Mouse (Mus musculus): ENCODE results near the gene Apbb2. TPM values are rescaled to one million over a fixed set of nuclear protein-coding genes. Genes with fewer than 3 reads are reported as not detected.
A peak's percentile ranks its signal among the peaks of the same experiment; 100 is the strongest.

Apbb2 gene
- polyA plus RNA-seq, 1 experiment from 2014 or later = 49.8 TPM

DNA sequence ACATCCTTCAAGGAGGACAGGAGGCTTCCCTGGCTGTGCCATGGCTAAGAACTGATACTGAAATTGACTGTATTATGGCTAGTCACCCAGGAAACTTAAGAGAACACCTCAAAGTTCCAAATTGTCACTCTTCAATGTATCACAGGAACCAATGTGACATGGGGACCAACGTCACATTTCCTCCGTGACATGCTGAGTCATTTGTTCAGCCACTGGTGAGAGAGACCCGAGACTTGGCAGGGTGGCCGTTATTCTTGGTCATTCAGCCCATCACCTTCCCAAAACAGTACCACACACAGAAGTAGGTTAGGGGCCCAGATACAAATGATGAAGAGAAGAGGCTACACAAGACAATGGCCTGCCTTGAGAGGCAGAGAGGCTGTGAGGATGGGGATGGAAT is 295.5 kb downstream of the Apbb2 start:
- Histone ChIP-seq H3K27me3 (no peaks in the 10 kb centered on the region), H3K9me3 (no peaks in the 10 kb centered on the region), H3K27ac (no peak overlapping the region), H3K4me2 (no peak overlapping the region), H3K4me1 (no peaks in the 10 kb centered on the region), H3K9ac (no peak overlapping the region), H3K4me3 (no peak overlapping the region), H3K36me3 (no peaks in the 10 kb centered on the region)
- no peak for ATAC-seq (ENCODE audit: borderline replicate concordance, extremely low read depth, low FRiP score, low TSS enrichment)
- 85% methylated on average over 4 of the region's 4 CpGs for WGBS

- Histone ChIP-seq H3K4me3 (no peak overlapping the region), H3K9me3 (no peaks in the 10 kb centered on the region), H3K36me3 (no peaks in the 10 kb centered on the region), H3K27ac (no peak overlapping the region), H3K9ac (no peak overlapping the region), H3K4me1 (no peaks in the 10 kb centered on the region), H3K4me2 (0 out of 2 replicates have a peak overlapping the region, but pooled peaks have one; percentile 8), H3K27me3 (no peaks in the 10 kb centered on the region)
- WGBS = 48% methylated on average over 14 of the region's 14 CpGs
- no peak for ATAC-seq (ENCODE audit: borderline replicate concordance, extremely low read depth, low FRiP score, low TSS enrichment)
Observed at GRCm38 (mm10) chr5:66319827-66320404, 298.7 kb downstream of the Apbb2 start.

- H3K27ac ChIP-seq = no peak overlapping the region
- WGBS = 69% methylated on average over 6 of the region's 6 CpGs
- no peaks in the 10 kb centered on the region for H3K4me1 ChIP-seq
- H3K9ac ChIP-seq = no peak overlapping the region
- no peaks in the 10 kb centered on the region for H3K27me3 ChIP-seq
- H3K4me2 ChIP-seq = no peak overlapping the region
- no peaks in the 10 kb centered on the region for H3K9me3 ChIP-seq
- no peak for ATAC-seq (ENCODE audit: borderline replicate concordance, extremely low read depth, low FRiP score, low TSS enrichment)
- no peak overlapping the region for H3K4me3 ChIP-seq
- H3K36me3 ChIP-seq = no peaks in the 10 kb centered on the region
Observed at GRCm38 (mm10) chr5:66319341-66319740, 299.2 kb downstream of the Apbb2 start.

GRCm38 (mm10) chr5:66315791-66316190 is 302.8 kb downstream of the Apbb2 start:
- Histone ChIP-seq H3K4me2 (no peak overlapping the region), H3K27ac (no peak overlapping the region), H3K36me3 (peaks cover 5% of the 10 kb centered on the region; the same call in 1 of the 2 replicates), H3K9me3 (no peaks in the 10 kb centered on the region), H3K9ac (no peak overlapping the region), H3K4me1 (no peaks in the 10 kb centered on the region), H3K27me3 (no peaks in the 10 kb centered on the region), H3K4me3 (no peak overlapping the region)
- no peak for ATAC-seq (ENCODE audit: borderline replicate concordance, extremely low read depth, low FRiP score, low TSS enrichment)
- whole genome bisulfite sequencing = 88% methylated on average over 5 of the region's 5 CpGs

DNA sequence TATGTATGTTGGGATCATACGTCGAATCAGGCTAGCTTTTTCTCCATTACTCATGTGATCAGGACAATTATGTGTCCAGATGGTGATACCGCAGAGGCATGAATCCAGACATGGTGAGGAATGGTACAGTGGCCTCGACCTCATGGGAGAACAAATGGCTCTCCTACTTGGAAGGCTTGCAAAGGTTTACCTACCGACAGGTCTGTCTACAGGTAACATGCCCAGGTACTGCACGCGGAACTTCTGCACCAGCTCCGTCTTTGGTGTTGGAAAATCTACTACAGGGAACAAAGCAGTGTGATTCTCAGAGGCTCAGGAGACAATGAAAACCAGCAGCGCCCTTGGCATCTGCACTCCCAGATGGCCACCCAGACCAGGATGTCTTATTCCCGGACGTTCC is 307.8 kb downstream of the Apbb2 start:
- no peaks in the 10 kb centered on the region for H3K4me1 ChIP-seq
- no peak overlapping the region for H3K9ac ChIP-seq
- H3K9me3 ChIP-seq = no peaks in the 10 kb centered on the region
- H3K27ac ChIP-seq = no peak overlapping the region
- 92% methylated on average over 11 of the region's 11 CpGs for WGBS
- H3K27me3 ChIP-seq = no peaks in the 10 kb centered on the region
- H3K4me3 ChIP-seq = no peak overlapping the region
- no peak for ATAC-seq (ENCODE audit: borderline replicate concordance, extremely low read depth, low FRiP score, low TSS enrichment)
- H3K36me3 ChIP-seq = peaks cover 23% of the 10 kb centered on the region
- no peak overlapping the region for H3K4me2 ChIP-seq

- H3K4me3 ChIP-seq = no peak overlapping the region
- H3K9me3 ChIP-seq = no peaks in the 10 kb centered on the region
- H3K27me3 ChIP-seq = no peaks in the 10 kb centered on the region
- H3K4me2 ChIP-seq = no peak overlapping the region
- 71% methylated on average over 9 of the region's 9 CpGs for WGBS
- no peak overlapping the region for H3K27ac ChIP-seq
- peaks cover 28% of the 10 kb centered on the region for H3K36me3 ChIP-seq
- no peak for ATAC-seq (ENCODE audit: borderline replicate concordance, extremely low read depth, low FRiP score, low TSS enrichment)
- H3K9ac ChIP-seq = no peak overlapping the region
- no peaks in the 10 kb centered on the region for H3K4me1 ChIP-seq
Observed at GRCm38 (mm10) chr5:66310328-66310727, 308.3 kb downstream of the Apbb2 start.

GRCm38 (mm10) chr5:66305511-66305910 is 313.1 kb downstream of the Apbb2 start:
- Histone ChIP-seq H3K4me1 (no peaks in the 10 kb centered on the region), H3K9ac (no peak overlapping the region), H3K4me2 (no peak overlapping the region), H3K27me3 (no peaks in the 10 kb centered on the region), H3K4me3 (no peak overlapping the region), H3K9me3 (no peaks in the 10 kb centered on the region), H3K36me3 (peaks cover 24% of the 10 kb centered on the region), H3K27ac (no peak overlapping the region)
- ATAC-seq (ENCODE audit: borderline replicate concordance, extremely low read depth, low FRiP score, low TSS enrichment) = no peak
- 76% methylated on average over 8 of the region's 8 CpGs for WGBS

DNA sequence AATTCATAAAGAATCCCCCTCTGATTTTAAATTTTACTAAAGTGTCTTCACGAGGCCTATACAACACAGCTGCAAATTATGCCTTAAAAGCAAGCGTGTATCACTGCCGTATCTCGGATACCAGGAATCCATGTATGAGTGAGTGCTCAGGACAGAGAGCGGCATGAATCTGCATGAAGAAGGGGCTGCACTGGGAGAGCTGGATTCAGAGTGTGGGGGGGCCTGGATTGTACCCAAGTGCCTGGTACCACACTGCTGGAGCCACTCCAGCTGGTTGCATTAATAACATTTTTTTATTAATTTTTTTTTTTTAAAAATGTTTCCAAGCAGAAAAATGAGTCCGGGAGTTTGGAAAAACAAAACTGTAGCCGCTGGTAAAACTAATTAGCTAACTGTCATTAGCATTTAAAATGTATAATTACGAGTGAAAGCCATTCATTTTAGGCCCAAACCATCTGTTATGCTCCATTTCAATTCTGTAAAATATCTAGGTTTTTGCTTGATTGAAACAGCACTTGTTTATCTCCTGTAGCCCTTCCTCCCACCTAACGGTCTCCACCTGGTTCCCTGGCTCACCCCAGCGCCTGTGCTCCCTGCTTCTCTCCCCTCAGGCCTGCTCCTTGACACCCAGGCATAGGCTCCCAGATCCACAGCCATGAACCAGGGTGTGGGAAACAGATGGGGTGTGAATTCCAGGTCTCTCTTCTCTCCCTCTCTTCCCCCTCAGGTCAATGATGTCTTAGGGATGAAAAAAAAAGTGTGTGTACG is 314.1 kb downstream of the Apbb2 start:
- no peak overlapping the region for H3K27ac ChIP-seq
- peaks cover 24% of the 10 kb centered on the region for H3K36me3 ChIP-seq
- H3K4me1 ChIP-seq = no peaks in the 10 kb centered on the region
- H3K9me3 ChIP-seq = no peaks in the 10 kb centered on the region
- 85% methylated on average over 11 of the region's 11 CpGs for WGBS
- no peak overlapping the region for H3K9ac ChIP-seq
- no peak overlapping the region for H3K4me3 ChIP-seq
- ATAC-seq (ENCODE audit: borderline replicate concordance, extremely low read depth, low FRiP score, low TSS enrichment) = no peak
- no peaks in the 10 kb centered on the region for H3K27me3 ChIP-seq
- no peak overlapping the region for H3K4me2 ChIP-seq

DNA sequence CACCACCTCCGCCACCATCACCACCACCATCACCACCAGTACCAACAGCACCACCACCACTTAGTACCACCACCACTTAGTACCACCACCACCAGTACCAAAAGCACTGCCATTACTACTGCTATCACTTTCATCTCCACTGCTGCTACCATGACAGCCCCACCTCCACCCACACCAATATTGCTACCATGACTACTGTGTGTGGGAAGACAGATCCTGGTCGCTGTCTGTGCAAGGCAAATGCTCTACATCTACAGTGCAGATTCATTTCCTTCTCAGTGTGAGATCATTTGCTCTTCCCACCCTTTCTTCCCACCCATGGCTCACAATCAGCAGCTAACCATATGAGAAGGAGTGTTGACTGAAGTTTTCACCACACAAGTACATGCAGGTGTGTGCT is 315.7 kb downstream of the Apbb2 start:
- H3K9ac ChIP-seq = no peak overlapping the region
- H3K4me3 ChIP-seq = no peak overlapping the region

DNA sequence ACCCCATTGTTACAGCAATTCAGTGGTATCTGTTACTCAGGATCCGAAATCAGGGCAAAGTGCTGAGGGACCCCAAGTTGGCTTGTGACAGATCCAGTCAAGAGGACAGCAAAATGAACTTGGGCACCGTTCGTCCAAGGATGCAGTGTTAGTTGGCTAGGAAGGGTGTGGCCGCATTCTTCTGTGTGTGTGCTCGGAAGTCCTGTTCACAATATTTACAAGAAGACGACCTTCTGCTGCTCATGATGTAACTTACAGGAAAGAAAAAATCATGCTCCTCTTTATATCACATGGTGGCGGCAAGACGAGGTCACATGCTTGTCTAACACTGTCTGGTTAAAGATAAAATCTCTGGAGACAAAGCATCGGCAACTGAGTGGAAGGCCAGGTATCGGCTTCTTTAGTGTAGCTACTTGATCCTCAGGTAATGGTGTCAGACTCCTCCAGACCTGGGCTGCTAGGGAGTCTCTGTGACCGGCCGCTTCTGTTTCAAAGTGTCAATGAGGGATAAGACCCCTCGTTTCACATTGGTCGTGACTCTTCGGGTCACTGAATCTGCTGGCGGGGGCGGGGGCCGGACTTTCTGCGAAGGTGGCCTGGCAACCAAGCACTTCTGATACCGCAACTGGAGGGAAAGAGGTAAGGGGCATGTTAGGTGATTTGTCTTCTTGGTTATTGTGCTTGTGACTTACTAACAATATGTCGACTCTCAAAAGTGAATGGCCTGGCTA is 316.3 kb downstream of the Apbb2 start:
- no peak overlapping the region for H3K4me2 ChIP-seq
- ATAC-seq (ENCODE audit: borderline replicate concordance, extremely low read depth, low FRiP score, low TSS enrichment) = no peak
- H3K36me3 ChIP-seq = peaks cover 15% of the 10 kb centered on the region

More for the DNA sequence above, 315.7 kb downstream of the Apbb2 start:
- WGBS = 93% methylated on average over 2 of the region's 2 CpGs
- H3K9me3 ChIP-seq = no peaks in the 10 kb centered on the region
- peaks cover 19% of the 10 kb centered on the region for H3K36me3 ChIP-seq
- H3K27me3 ChIP-seq = no peaks in the 10 kb centered on the region
- no peak overlapping the region for H3K27ac ChIP-seq
- no peak overlapping the region for H3K4me2 ChIP-seq
- no peaks in the 10 kb centered on the region for H3K4me1 ChIP-seq
- no peak for ATAC-seq (ENCODE audit: borderline replicate concordance, extremely low read depth, low FRiP score, low TSS enrichment)

DNA sequence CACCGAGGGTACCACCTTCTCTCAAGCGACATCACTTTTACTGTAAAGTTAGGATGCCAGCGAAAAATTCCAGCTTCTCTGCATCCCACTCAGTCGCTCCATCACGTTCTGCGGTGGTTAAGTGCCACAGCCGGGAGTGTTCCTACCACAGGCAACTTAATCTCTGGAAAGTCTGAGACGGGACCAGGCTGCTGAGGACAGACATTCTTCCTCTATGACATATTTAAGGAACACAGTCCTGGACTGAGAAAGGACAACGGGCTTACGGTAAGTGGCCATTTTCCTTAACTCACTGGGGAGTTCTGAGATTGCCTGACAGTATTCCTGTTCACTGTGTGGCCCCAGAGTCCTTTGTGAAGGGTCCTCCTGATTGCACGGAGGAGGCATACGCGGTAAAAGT is 318.0 kb downstream of the Apbb2 start:
- no peak for ATAC-seq (ENCODE audit: borderline replicate concordance, extremely low read depth, low FRiP score, low TSS enrichment)
- no peak overlapping the region for H3K9ac ChIP-seq
- no peaks in the 10 kb centered on the region for H3K9me3 ChIP-seq
- no peaks in the 10 kb centered on the region for H3K4me1 ChIP-seq
- no peak overlapping the region for H3K4me2 ChIP-seq
- H3K36me3 ChIP-seq = peaks cover 6% of the 10 kb centered on the region; the same call in 1 of the 2 replicates
- H3K27me3 ChIP-seq = no peaks in the 10 kb centered on the region
- 78% methylated on average over 13 of the region's 13 CpGs for WGBS
- H3K4me3 ChIP-seq = no peak overlapping the region
- H3K27ac ChIP-seq = no peak overlapping the region

More for the DNA sequence above, 316.3 kb downstream of the Apbb2 start:
- 75% methylated on average over 21 of the region's 21 CpGs for WGBS
- Histone ChIP-seq H3K9ac (no peak overlapping the region), H3K4me3 (no peak overlapping the region), H3K4me1 (no peaks in the 10 kb centered on the region), H3K27me3 (no peaks in the 10 kb centered on the region), H3K27ac (no peak overlapping the region), H3K9me3 (no peaks in the 10 kb centered on the region)

DNA sequence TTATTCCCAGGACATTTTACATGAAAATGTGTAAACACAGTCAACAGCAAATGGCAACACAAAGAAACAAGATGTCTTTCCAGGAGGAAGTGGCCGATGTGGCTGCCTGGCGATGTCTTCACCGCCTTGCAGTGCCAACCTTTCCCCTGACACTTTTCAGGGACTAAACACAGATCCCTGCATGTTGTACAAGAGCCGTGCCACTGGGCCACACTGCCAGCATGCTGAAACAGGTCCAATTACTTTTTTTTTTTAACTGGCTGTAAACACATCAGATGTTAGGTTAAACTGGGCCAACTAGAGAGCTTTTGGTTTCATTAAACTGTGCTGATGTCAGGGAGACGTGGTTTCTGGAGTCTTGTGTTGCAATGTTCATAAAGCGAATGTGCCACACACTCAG is 319.7 kb downstream of the Apbb2 start:
- H3K27me3 ChIP-seq = no peaks in the 10 kb centered on the region
- H3K9me3 ChIP-seq = no peaks in the 10 kb centered on the region
- H3K36me3 ChIP-seq = peaks cover 4% of the 10 kb centered on the region; the same call in 1 of the 2 replicates
- WGBS = 80% methylated on average over 6 of the region's 6 CpGs
- no peak overlapping the region for H3K4me2 ChIP-seq
- H3K27ac ChIP-seq = no peak overlapping the region
- no peaks in the 10 kb centered on the region for H3K4me1 ChIP-seq
- H3K4me3 ChIP-seq = no peak overlapping the region
- no peak overlapping the region for H3K9ac ChIP-seq
- no peak for ATAC-seq (ENCODE audit: borderline replicate concordance, extremely low read depth, low FRiP score, low TSS enrichment)

All from lung, embryonic 15.5 days (tissue).